Mouse (Mus musculus): ENCODE measurements around the gene Nup153.

DNA sequence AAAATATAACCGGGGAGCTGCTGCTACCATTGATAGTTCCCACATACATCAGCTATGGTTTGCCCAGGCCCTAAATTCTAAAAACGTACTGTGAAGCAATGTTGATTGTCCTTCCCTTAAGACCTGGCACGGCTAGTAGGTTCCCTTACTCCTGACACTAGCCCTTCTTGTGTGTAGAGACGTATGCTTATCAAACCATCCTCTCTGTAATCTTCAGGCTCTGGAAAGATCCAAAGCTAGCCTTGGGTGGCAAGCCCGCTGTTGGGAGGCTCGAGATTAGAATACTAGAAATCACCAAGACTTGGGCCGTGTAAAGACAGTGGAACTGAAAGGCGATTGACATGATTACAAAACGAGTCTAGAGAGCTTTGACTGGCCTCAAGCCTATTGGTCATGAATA, 57.2 kb downstream of the Nup153 start:
- no peak for TF ChIP-seq CTCF (IDR thresholded peaks at IDR 0.05; ENCODE audit: low read depth)
- no peak for TF ChIP-seq EP300 (optimal IDR thresholded peaks at IDR 0.05)
